Mouse (Mus musculus) frontal cortex, postnatal 25 days (tissue): ENCODE measurements around the gene Mmp25.

ENCODE experiments used
- DNase-seq, 2 experiments: peaks; one replicate each; pipeline ENCODE4 v3.0.0; 2022; ENCODE audit warnings: low spot score in 2 of 2

Gene Mmp25

GRCm38 (mm10) chr17:23664556-23665021, 19.5 kb upstream of the Mmp25 start:
- DNase-seq = no peak

- DNase-seq = no peak
Observed at GRCm38 (mm10) chr17:23661526-23661925, 16.4 kb upstream of the Mmp25 start.

- DNase-seq = no peak
Observed at GRCm38 (mm10) chr17:23660876-23661200, 15.8 kb upstream of the Mmp25 start.

- DNase-seq = no peak
Observed at GRCm38 (mm10) chr17:23660117-23660875, 15.2 kb upstream of the Mmp25 start, which contains the start of gene Bicdl2. Gene Bicdl2 (plus strand): TSS chr17:23660506.

GRCm38 (mm10) chr17:23658450-23658849, 13.4 kb upstream of the Mmp25 start:
- DNase-seq = no peak

GRCm38 (mm10) chr17:23654410-23654809, 9.3 kb upstream of the Mmp25 start:
- DNase-seq = no peak

- no peak for DNase-seq
Observed at GRCm38 (mm10) chr17:23654001-23654400, 8.9 kb upstream of the Mmp25 start.

GRCm38 (mm10) chr17:23653324-23653723, 8.2 kb upstream of the Mmp25 start:
- no peak for DNase-seq

- DNase-seq = no peak
Observed at GRCm38 (mm10) chr17:23651363-23651762, 6.3 kb upstream of the Mmp25 start.

GRCm38 (mm10) chr17:23645894-23646293, 817 bp upstream of the Mmp25 start:
- DNase-seq = no peak

- DNase-seq = no peak
Observed at GRCm38 (mm10) chr17:23631241-23631640, 13.8 kb downstream of the Mmp25 start.

- peak; percentile 66 to 81 for DNase-seq
Observed at GRCm38 (mm10) chr17:23630195-23631020, 14.7 kb downstream of the Mmp25 start.

- DNase-seq = no peak
Observed at GRCm38 (mm10) chr17:23627813-23628212, 17.3 kb downstream of the Mmp25 start.

- DNase-seq = no peak
Observed at GRCm38 (mm10) chr17:23620351-23620750, 24.7 kb downstream of the Mmp25 start.

GRCm38 (mm10) chr17:23617087-23617486, 28.0 kb downstream of the Mmp25 start:
- DNase-seq = no peak

GRCm38 (mm10) chr17:23610361-23610800, 34.7 kb downstream of the Mmp25 start:
- no peak for DNase-seq

GRCm38 (mm10) chr17:23609612-23610011, 35.5 kb downstream of the Mmp25 start:
- DNase-seq = no peak

- DNase-seq = no peak
Observed at GRCm38 (mm10) chr17:23605220-23605619, 39.9 kb downstream of the Mmp25 start.

GRCm38 (mm10) chr17:23604394-23604793, 40.7 kb downstream of the Mmp25 start:
- no peak for DNase-seq

- DNase-seq = no peak
Observed at GRCm38 (mm10) chr17:23603542-23603941, 41.5 kb downstream of the Mmp25 start.

- no peak for DNase-seq
Observed at GRCm38 (mm10) chr17:23603077-23603476, 42.0 kb downstream of the Mmp25 start.

GRCm38 (mm10) chr17:23601836-23602585, 43.1 kb downstream of the Mmp25 start:
- no peak for DNase-seq
